Comparison of ENCODE assay signal across 8 mouse cellular contexts in genomic region chr3:122274241-122275024, GRCm38 (mm10). TPM values are rescaled to one million over a fixed set of nuclear protein-coding genes. Genes with fewer than 3 reads are reported as not detected.
A peak's percentile ranks its signal among the peaks of the same experiment; 100 is the strongest.
DNase-seq lines count a peak whose midpoint lies in the region; ATAC-seq lines count a peak whose summit lies in the region.

Dnttip2 (plus strand) TSS chr3:122274388.

- H3K27ac ChIP-seq in hindbrain, embryonic 16.5 days (ENCODE audit: low read depth, low read length), result peak within 1 kb of the TSS; percentile 82

- H3K4me3 ChIP-seq in hindbrain, embryonic 16.5 days (ENCODE audit: low read length), result peak within 1 kb of the TSS; percentile 98

- peak; percentile 93 for DNase-seq in WW6 (ENCODE audit: low read depth, low spot score)
- DNase-seq in cerebellum, postnatal 36 days, result peak; percentile 94 to 95
- peak; percentile 92 to 94 for DNase-seq in frontal cortex, postnatal 36 days (ENCODE audit: low spot score in 2 of 2)
- peak; percentile 76 to 92 for DNase-seq in left cerebral cortex, adult 9 months (ENCODE audit: low spot score in 2 of 2)
- DNase-seq in right cerebral cortex, postnatal 14 days, result peak; percentile 92
- DNase-seq in urinary bladder, postnatal 36 days (ENCODE audit: low spot score in 2 of 2), result peak; percentile 83 to 92

- under 1% methylated on average over 56 of the region's 57 CpGs for WGBS in hindbrain, embryonic 16.5 days

- peaks cover 6% of the 10 kb centered on the region; the same call in 1 of the 2 replicates for H3K36me3 ChIP-seq in hindbrain, embryonic 16.5 days (ENCODE audit: control insufficient read depth, insufficient read depth, low read length)

- H3K9ac ChIP-seq in hindbrain, embryonic 16.5 days (ENCODE audit: low read depth, low read length), result peak within 1 kb of the TSS; percentile 91

- H3K4me2 ChIP-seq in hindbrain, embryonic 16.5 days (ENCODE audit: low read length), result peak within 1 kb of the TSS; percentile 86

- H3K4me1 ChIP-seq in hindbrain, embryonic 16.5 days (ENCODE audit: control insufficient read depth, insufficient read depth, low read depth, low read length), result peaks cover 30% of the 10 kb centered on the region

- no peaks in the 10 kb centered on the region for H3K9me3 ChIP-seq in hindbrain, embryonic 16.5 days (ENCODE audit: control insufficient read depth, low read length)

- ATAC-seq in hindbrain, embryonic 16.5 days, result peak; percentile 96
- peak; percentile 87 for ATAC-seq in megakaryocyte progenitor cell, adult 5-6 weeks (replicated peaks; ENCODE audit: poor library complexity)

- H3K27me3 ChIP-seq in hindbrain, embryonic 16.5 days (replicated peaks; ENCODE audit: control insufficient read depth, insufficient read depth, low read length), result no peaks in the 10 kb centered on the region

RNA-seq across cellular contexts. Expression of gene Dnttip2, which starts in this region (rescaled TPM):
- polyA plus RNA-seq in hindbrain, embryonic 16.5 days (2015; fragmentation: Nextera tagmentation; extraction: Ambion mirVana), result 39.8 and 41.7 TPM in 2 replicates
- 148 and 164 TPM in 2 replicates for total RNA-seq in megakaryocyte progenitor cell, adult 5-6 weeks (2015)
- 121 and 132 TPM in 2 replicates for total RNA-seq in megakaryocyte progenitor cell, adult 5-6 weeks (2017)

Comparison
In these comparisons a context has a peak if more than half of its experiments do, and no peak if none do; other contexts are left out.
1. Peak in every context shown above with its lines: DNase-seq, ATAC-seq, H3K4me3 ChIP-seq and H3K27ac ChIP-seq.